Mouse (Mus musculus) heart, postnatal 0 days (tissue): ENCODE results near the gene Tmed10.

Source experiments
- CTCF ChIP-seq: IDR thresholded peaks from 2 replicates; pipeline ENCODE4 v1.5.1; 2016; ENCODE audit warnings: antibody characterized with exemption, control low read depth, low read depth
- EP300 ChIP-seq: IDR thresholded peaks from 2 replicates; pipeline ENCODE4 v1.6.1; 2016; ENCODE audit warnings: antibody characterized with exemption, low read depth

GRCm38 (mm10) chr12:85297345-85297997 lies 77.2 kb downstream of the Tmed10 start:
- TF ChIP-seq EP300: no peak
- no peak for TF ChIP-seq CTCF
